Mouse (Mus musculus): ENCODE data around the gene Acot3.

DNA sequence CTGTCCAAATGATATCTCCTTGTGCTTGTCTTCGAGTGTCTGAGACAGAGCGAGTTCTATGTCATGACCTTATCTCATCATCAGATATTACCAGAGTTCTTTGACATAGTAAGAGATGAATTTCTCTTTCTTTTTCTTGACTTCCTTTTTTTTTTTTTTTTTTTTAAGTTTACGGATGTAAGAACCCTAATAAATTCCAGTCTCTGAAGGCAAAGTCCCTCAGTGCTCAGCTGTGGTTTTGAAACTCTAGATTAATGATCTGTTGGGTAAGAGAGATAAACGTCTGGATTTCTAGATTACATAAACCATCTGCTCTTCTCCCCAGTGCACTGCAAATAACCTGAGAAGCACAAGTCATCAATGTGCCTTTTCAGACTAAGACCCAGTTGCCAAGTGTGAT, 17.8 kb upstream of the Acot3 start:
- TF ChIP-seq CTCF (conservative IDR thresholded peaks at IDR 0.05 in 1 of 2, IDR thresholded peaks at IDR 0.05 in 1 of 2; ENCODE audit: low read depth in 2 of 2, low read length in 2 of 2) (no peak), CHD2 (IDR thresholded peaks at IDR 0.05; ENCODE audit: low read length) (no peak), MAX (IDR thresholded peaks at IDR 0.05; ENCODE audit: low read length) (no peak), CHD1 (IDR thresholded peaks at IDR 0.05; ENCODE audit: low read depth, low read length) (no peak), NRF1 (IDR thresholded peaks at IDR 0.05; ENCODE audit: low read depth, low read length) (no peak), EP300 (IDR thresholded peaks at IDR 0.05; ENCODE audit: low read length) (no peak), USF1 (IDR thresholded peaks at IDR 0.05; ENCODE audit: low read depth, low read length) (no peak), MAFK (IDR thresholded peaks at IDR 0.05; ENCODE audit: insufficient replicate concordance, low read length) (no peak), PAX5 (IDR thresholded peaks at IDR 0.05; ENCODE audit: low read length) (no peak), KAT2A (IDR thresholded peaks at IDR 0.05; ENCODE audit: insufficient replicate concordance, low read length) (no peak), HCFC1 (IDR thresholded peaks at IDR 0.05; ENCODE audit: low read depth, low read length) (no peak), POLR2A (IDR thresholded peaks at IDR 0.05; ENCODE audit: low read depth, low read length) (no peak)
